21 mouse cellular contexts compared by ENCODE assay signal in the genomic region with DNA sequence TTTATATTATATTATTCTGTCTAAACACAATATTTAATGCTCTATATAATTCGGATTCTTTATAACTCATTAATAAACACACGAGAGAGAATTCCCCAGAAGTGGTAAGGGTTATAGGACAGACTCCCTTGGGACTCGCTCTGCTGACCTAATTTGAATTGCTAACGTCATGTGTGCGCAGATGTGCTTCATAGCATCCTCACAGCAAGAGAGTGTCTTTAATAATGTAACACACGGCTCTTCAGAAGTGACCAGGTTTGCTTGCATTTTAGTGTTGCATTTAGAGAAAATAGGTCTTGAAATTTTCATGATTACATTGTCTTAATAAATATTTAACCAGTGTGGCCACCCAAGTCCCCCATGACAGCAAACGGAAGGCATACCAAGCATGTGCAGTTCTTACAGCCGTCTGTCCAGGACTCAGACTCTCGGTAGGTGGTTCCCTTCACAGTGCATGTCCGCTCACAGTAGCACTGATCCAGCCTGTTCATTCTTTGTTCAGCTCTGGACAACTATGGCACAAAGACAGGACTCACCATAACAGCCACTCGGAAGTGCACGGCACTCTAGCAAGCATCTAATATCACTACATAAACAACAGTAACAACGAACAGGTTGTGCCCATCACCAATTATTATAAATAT.
DNase-seq lines count a peak whose midpoint lies in the region; ATAC-seq lines count a peak whose summit lies in the region.
"Had no signal": no experiment of that assay in that cellular context is flagged by ENCODE, and none has a peak within 500 bp of the region (broad histone marks: within the 10 kb centered on the region; RNA-seq: fewer than 3 reads in every experiment).

No protein-coding gene starts in this region.

- H3K4me3 ChIP-seq in forebrain, embryonic 11.5 days (ENCODE audit: low read depth, low read length), result no peak overlapping the region
- no peak overlapping the region for H3K4me3 ChIP-seq in forebrain, embryonic 16.5 days (replicated peaks; ENCODE audit: low read length)
- no peak overlapping the region for H3K4me3 ChIP-seq in neural tube, embryonic 11.5 days (ENCODE audit: low read depth, low read length)
- H3K4me3 ChIP-seq in midbrain, embryonic 15.5 days, result no peak overlapping the region
- H3K4me3 ChIP-seq in heart, embryonic 10.5 days, result no peak overlapping the region
- H3K4me3 ChIP-seq: embryonic facial prominence, embryonic 15.5 days; heart, adult 2 months; limb, embryonic 10.5 days had no signal

- 71% methylated on average over 13 of the region's 13 CpGs for WGBS in forebrain, embryonic 11.5 days
- 58% methylated on average over 13 of the region's 13 CpGs for WGBS in forebrain, embryonic 16.5 days
- WGBS in neural tube, embryonic 11.5 days, result 55% methylated on average over 13 of the region's 13 CpGs
- 32% methylated on average over 13 of the region's 13 CpGs for WGBS in midbrain, embryonic 15.5 days
- WGBS in heart, embryonic 10.5 days, result 83% methylated on average over 13 of the region's 13 CpGs

- no peaks in the 10 kb centered on the region for H3K36me3 ChIP-seq in forebrain, embryonic 11.5 days (ENCODE audit: control insufficient read depth, insufficient read depth, low read length)
- peaks cover 15% of the 10 kb centered on the region for H3K36me3 ChIP-seq in forebrain, embryonic 16.5 days (ENCODE audit: control insufficient read depth, insufficient read depth)
- H3K36me3 ChIP-seq in neural tube, embryonic 11.5 days (ENCODE audit: control insufficient read depth, insufficient read depth, low read length), result no peaks in the 10 kb centered on the region
- no peaks in the 10 kb centered on the region for H3K36me3 ChIP-seq in midbrain, embryonic 15.5 days (replicated peaks)
- H3K36me3 ChIP-seq in heart, embryonic 10.5 days, result no peaks in the 10 kb centered on the region
- H3K36me3 ChIP-seq: embryonic facial prominence, embryonic 15.5 days; limb, embryonic 10.5 days had no signal

- DNase-seq in forebrain, embryonic 11.5 days (ENCODE audit: low spot score), result no peak
- DNase-seq in neural tube, embryonic 11.5 days (ENCODE audit: low spot score), result peak; percentile 29
- no peak for DNase-seq in neural tube, embryonic 10.5 days (ENCODE audit: extremely low spot score, low spot score)
- peak; percentile 57 for DNase-seq in retina, postnatal 1 day
- DNase-seq in heart, embryonic 10.5 days (ENCODE audit: low spot score), result no peak
- no peak for DNase-seq in lung, postnatal 4 days
- DNase-seq: adrenal gland, postnatal 10 days; cerebellum, adult 11-12 months; cerebellum, postnatal 25 days; gastrocnemius, postnatal 14 days; heart, adult 2 months; kidney, adult 2 months; kidney, postnatal 25 days; lung, embryonic 14.5 days; thymus, postnatal 14 days had no signal

- H3K4me2 ChIP-seq in forebrain, embryonic 11.5 days (ENCODE audit: low read depth, low read length, severe bottlenecking), result no peak overlapping the region
- no peak overlapping the region for H3K4me2 ChIP-seq in forebrain, embryonic 16.5 days (ENCODE audit: low read length)
- H3K4me2 ChIP-seq in neural tube, embryonic 11.5 days (ENCODE audit: low read depth), result no peak overlapping the region
- H3K4me2 ChIP-seq in midbrain, embryonic 15.5 days, result no peak overlapping the region
- H3K4me2 ChIP-seq: embryonic facial prominence, embryonic 15.5 days; liver, embryonic 11.5 days; lung, embryonic 14.5 days had no signal

- no peaks in the 10 kb centered on the region for H3K9me3 ChIP-seq in forebrain, embryonic 11.5 days (ENCODE audit: control insufficient read depth, low read length)
- H3K9me3 ChIP-seq in forebrain, embryonic 16.5 days (ENCODE audit: control insufficient read depth, low read length), result no peaks in the 10 kb centered on the region
- no peaks in the 10 kb centered on the region for H3K9me3 ChIP-seq in neural tube, embryonic 11.5 days (ENCODE audit: control insufficient read depth, low read length)
- H3K9me3 ChIP-seq in midbrain, embryonic 15.5 days, result no peaks in the 10 kb centered on the region
- H3K9me3 ChIP-seq in heart, embryonic 10.5 days, result no peaks in the 10 kb centered on the region
- H3K9me3 ChIP-seq: embryonic facial prominence, embryonic 15.5 days; limb, embryonic 10.5 days had no signal

- H3K27me3 ChIP-seq in forebrain, embryonic 11.5 days (ENCODE audit: control insufficient read depth, insufficient read depth, low read length), result no peaks in the 10 kb centered on the region
- no peaks in the 10 kb centered on the region for H3K27me3 ChIP-seq in forebrain, embryonic 16.5 days (replicated peaks; ENCODE audit: control insufficient read depth, insufficient read depth, low read length)
- no peaks in the 10 kb centered on the region for H3K27me3 ChIP-seq in neural tube, embryonic 11.5 days (ENCODE audit: control insufficient read depth, insufficient read depth, low read length)
- H3K27me3 ChIP-seq in midbrain, embryonic 15.5 days (replicated peaks), result no peaks in the 10 kb centered on the region
- no peaks in the 10 kb centered on the region for H3K27me3 ChIP-seq in heart, embryonic 10.5 days (ENCODE audit: insufficient read depth, poor library complexity, severe bottlenecking)
- H3K27me3 ChIP-seq: embryonic facial prominence, embryonic 15.5 days had no signal

- peaks cover 8% of the 10 kb centered on the region; the same call in 1 of the 2 replicates for H3K4me1 ChIP-seq in forebrain, embryonic 11.5 days (replicated peaks; ENCODE audit: control insufficient read depth, insufficient read depth, low read length)
- H3K4me1 ChIP-seq in forebrain, embryonic 16.5 days (replicated peaks; ENCODE audit: control insufficient read depth, insufficient read depth, low read length), result peaks cover 11% of the 10 kb centered on the region
- peaks cover 8% of the 10 kb centered on the region; the same call in 1 of the 2 replicates for H3K4me1 ChIP-seq in neural tube, embryonic 11.5 days (ENCODE audit: control insufficient read depth, insufficient read depth, low read length)
- peaks cover 13% of the 10 kb centered on the region for H3K4me1 ChIP-seq in midbrain, embryonic 15.5 days
- no peaks in the 10 kb centered on the region for H3K4me1 ChIP-seq in heart, embryonic 10.5 days
- H3K4me1 ChIP-seq: embryonic facial prominence, embryonic 15.5 days; limb, embryonic 10.5 days had no signal

- H3K9ac ChIP-seq in forebrain, embryonic 11.5 days (ENCODE audit: low read length), result no peak overlapping the region
- no peak overlapping the region for H3K9ac ChIP-seq in forebrain, embryonic 16.5 days (replicated peaks; ENCODE audit: low read depth, low read length)
- no peak overlapping the region for H3K9ac ChIP-seq in neural tube, embryonic 11.5 days (ENCODE audit: low read length)
- H3K9ac ChIP-seq in midbrain, embryonic 15.5 days, result no peak overlapping the region
- H3K9ac ChIP-seq: embryonic facial prominence, embryonic 15.5 days; lung, embryonic 14.5 days had no signal

- peak; percentile 43; the same call in 1 of the 2 replicates for ATAC-seq in forebrain, embryonic 11.5 days (replicated peaks; ENCODE audit: low FRiP score)
- ATAC-seq in forebrain, embryonic 16.5 days, result no peak
- ATAC-seq in neural tube, embryonic 11.5 days (ENCODE audit: insufficient read depth, low FRiP score, low TSS enrichment), result peak; percentile 54; the same call in 1 of the 2 replicates
- ATAC-seq in midbrain, embryonic 15.5 days (replicated peaks), result peak; percentile 76

- no peak overlapping the region for H3K27ac ChIP-seq in forebrain, embryonic 11.5 days (ENCODE audit: low read depth, low read length)
- no peak overlapping the region for H3K27ac ChIP-seq in forebrain, embryonic 16.5 days (ENCODE audit: low read length)
- H3K27ac ChIP-seq in neural tube, embryonic 11.5 days (ENCODE audit: low read depth, low read length), result peak overlapping the region; percentile 61; the same call in 1 of the 2 replicates
- peak overlapping the region; percentile 39; the same call in 1 of the 2 replicates for H3K27ac ChIP-seq in midbrain, embryonic 15.5 days
- H3K27ac ChIP-seq in heart, embryonic 10.5 days, result no peak overlapping the region
- H3K27ac ChIP-seq: embryonic facial prominence, embryonic 15.5 days; heart, adult 2 months; limb, embryonic 10.5 days; macrophage had no signal

Comparison
In these comparisons a context has a peak if more than half of its experiments do, and no peak if none do; other contexts are left out.
1. DNase-seq: peak in neural tube, embryonic 11.5 days (single experiment) and retina, postnatal 1 day (single experiment); none in forebrain, embryonic 11.5 days (single experiment), neural tube, embryonic 10.5 days (single experiment), heart, embryonic 10.5 days (single experiment) and lung, postnatal 4 days (0 of 2).
2. H3K27ac ChIP-seq: peak in neural tube, embryonic 11.5 days (single experiment) and midbrain, embryonic 15.5 days (single experiment); none in forebrain, embryonic 11.5 days (single experiment), forebrain, embryonic 16.5 days (single experiment) and heart, embryonic 10.5 days (single experiment).